Mouse (Mus musculus): ENCODE results near the gene 4930564D02Rik.

- TF ChIP-seq CTCF (IDR thresholded peaks at IDR 0.05; ENCODE audit: low read depth) (no peak), EP300 (IDR thresholded peaks at IDR 0.05; ENCODE audit: low read depth) (no peak)
Measured at GRCm38 (mm10) chr3:105071251-105071650, 4.6 kb downstream of the 4930564D02Rik start.

Data from liver, embryonic 14.5 days (tissue).